Mouse (Mus musculus) lung, postnatal 36 days (tissue): ENCODE data around the gene Six4.
"Not testable (repeated sequence)": the region's sequence is repeated elsewhere in the genome, so short reads cannot be mapped to it uniquely, and the experiment has no call there.

Source experiments
- DNase-seq: peaks from one replicate; pipeline ENCODE4 v3.0.0; 2022; ENCODE audit warnings: mixed read lengths

Six4 gene

GRCm38 (mm10) chr12:73113196-73113595 is at the start of gene Six4:
TSS of gene Six4 (minus strand) at chr12:73113456.
- peak; percentile 79 for DNase-seq

DNA sequence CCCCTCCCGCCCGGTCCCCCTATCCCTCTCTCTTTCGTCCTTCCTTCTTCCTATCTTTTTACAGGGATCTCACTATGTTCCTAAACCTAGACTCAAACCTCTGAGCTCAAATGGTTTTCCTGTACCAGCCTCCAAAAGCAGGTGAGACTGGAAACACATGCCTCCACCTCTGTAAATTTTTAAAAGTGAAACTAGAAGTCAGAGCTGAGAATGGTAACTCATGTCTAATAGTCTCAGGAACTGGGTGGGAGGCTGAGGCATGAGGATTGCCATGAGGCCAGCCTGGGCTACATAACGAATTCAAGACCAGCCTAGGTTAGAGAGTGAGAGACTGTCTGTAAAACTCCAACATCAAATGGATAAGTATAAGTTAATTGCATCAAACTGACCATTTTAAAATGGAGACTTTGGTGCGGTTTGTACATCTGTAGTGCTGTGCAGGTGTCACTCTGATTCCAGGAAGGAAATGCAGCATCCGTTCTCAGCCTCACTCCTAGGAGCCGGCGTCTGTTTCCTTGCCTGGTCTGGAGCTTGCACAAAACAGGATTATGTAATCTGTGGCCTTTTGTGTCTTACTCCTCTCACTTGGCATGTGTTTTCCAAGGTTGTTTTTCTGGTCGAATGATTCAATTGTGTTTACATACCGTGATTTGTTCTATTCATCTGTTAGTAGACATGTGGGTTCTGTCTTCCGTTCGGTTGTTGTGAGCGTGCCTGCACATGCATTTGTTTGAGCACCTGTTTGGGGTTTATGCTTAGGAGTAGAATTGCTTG is 49.3 kb upstream of the Six4 start:
- DNase-seq, result peak; percentile 41

DNA sequence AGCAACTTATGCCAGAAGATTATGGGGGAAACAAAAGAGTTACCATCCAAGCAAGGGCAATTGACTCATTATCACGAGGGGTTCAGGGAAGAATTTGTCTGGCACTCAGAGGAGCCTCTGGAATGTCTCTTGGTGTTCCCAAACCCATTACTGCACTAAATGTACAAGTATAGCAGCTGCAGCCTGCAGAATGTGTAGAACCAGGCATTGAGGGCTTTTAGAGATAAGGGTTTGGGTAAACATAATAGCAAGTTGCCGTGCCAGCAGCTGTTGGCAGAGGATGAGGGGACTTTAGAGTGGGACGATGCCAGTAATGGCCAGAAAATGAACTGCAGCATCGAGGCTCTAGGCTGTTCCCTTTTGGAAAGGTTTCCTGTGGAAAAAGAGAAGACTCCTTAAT is 47.1 kb upstream of the Six4 start:
- peak; percentile 76 for DNase-seq

DNA sequence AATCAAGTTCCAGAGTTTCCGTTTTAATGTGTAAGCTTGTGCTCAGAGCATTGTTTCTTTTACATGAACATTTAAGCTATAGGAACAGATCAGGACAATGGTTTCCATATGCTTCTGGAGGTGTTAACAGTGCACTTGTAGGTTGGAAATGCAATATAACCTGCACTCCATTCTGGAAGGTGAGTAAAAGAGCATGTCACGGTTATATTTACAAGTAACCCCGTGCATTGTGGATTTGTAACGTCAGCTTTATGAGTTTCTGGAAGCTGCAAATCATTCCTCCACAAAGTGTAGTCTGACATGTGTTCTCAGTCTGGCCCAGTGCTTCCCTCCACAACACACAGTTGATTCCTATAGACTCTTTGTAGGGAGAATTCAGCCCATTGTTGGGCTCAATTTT is 40.9 kb upstream of the Six4 start:
- no peak for DNase-seq

- DNase-seq, result not testable (repeated sequence)
These were observed 37.8 kb upstream of the Six4 start for GRCm38 (mm10) chr12:73151038-73151437.

- peak; percentile 37 for DNase-seq
These were observed 34.0 kb upstream of the Six4 start for GRCm38 (mm10) chr12:73147236-73147635.

GRCm38 (mm10) chr12:73140732-73141131 is 27.5 kb upstream of the Six4 start:
- no peak for DNase-seq

GRCm38 (mm10) chr12:73125250-73125649 is 12.0 kb upstream of the Six4 start:
- DNase-seq, result no peak

GRCm38 (mm10) chr12:73123093-73124041 is 10.1 kb upstream of the Six4 start, which contains the start of gene Mnat1:
TSS of gene Mnat1 (plus strand) at chr12:73123717.
- DNase-seq, result peak; percentile 81

DNA sequence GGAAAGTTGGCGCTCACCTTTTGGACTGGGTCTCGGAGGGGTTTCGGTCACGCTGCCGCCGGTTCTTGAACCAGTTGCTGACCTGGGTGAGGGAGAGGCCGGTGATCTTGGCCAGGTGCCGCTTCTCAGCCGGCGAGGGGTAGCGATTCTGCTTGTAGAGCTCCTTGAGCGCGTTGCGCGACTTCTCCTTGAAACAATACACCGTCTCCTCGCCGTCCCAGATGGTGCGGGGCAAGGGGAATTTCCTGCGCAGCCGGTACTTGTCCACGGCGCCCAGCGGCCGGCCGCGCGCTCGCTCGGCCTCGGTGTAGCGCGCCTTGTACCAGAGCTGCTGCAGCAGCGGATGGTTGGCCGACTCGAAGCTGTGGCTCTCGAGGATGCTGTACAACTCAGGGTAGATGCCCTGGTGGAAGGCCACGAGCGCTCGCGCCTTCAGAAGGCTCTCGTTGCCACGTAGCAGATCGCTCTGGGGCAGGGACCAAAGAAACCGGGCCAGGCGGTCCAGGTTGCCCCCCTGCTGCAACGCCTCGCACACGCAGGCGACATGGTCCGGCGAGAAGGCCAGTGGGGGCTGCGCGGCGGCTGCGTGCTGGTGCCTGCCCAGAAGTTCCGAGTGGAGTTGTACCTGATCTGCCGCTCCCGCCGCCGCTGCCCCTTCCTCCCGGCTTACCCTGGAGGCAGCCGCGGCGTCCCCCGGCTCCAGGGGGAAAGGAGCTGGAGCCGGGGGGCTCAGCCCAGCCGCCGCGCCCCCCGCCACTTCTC is 749 bp downstream of the Six4 start:
- DNase-seq, result peak; percentile 37

DNA sequence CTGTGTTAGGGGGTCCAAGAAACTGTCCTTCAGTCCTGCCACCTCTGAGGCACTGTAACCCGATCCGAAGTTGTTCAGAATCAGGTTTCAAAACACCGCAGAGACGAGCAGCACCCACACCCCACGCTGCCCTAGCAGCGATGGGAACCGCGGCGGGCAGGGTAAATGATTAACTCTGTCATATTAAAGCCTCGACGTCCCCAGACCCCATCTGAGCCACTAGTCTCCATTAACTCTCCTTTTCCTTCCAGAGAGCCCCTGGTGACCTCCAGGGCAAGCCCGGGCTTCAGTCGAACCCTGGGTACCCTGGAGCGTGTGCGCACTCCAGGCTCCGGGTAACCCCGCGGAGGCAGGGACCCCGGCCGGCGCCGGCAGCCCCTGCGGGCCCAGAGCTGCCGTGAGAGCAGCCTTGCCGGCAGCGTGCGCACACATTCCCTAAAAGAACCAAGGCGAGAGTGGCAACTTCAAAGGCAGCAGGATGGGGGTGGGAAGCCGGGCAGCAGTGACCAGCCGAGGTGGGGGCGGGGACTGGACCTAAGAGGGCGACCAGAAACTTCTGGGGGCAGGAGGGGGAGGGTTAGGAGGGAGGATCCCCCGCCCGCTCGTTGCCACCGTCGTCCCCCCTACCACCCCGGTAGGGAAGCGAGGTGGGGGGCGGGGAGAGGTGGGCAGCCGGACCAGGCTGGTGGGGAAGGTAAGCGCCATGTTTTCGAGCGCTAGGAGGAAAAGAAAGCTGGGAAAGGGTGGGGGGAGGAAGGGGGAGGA is 1.5 kb downstream of the Six4 start:
- DNase-seq, result peak; percentile 29

DNA sequence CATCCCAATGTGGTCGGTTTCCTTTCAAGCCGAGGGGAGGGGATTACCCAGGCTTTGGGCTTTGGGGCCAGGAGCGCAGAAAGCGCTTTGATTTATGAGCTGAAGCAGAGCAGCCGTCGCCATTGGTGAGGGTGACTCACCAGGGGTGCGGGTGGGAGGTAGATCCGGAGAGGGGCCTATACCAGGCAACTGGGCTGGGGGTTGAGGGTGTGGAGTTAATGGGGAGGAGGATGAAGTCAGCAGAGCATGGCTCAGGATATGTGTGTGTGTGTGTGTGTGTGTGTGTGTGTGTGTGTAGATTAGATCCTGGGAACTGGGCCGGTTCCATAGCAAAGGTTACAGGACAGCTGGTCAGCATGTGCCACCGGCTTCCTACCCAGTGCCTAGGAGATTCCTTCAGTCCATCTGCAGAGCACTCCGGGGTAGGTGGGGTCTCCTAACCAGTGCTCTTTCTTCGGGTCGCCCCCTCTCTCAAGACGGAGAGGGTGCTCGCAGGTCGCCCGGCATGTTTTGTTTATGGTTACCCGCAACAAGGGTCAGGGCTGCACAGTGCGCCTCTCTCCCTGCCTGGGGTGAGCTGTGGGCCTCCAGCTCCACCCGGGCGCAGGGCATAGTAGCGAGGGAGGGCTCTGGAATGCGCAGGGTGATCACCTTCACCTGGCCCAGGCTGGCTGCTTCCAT is 2.7 kb downstream of the Six4 start:
- DNase-seq, result peak; percentile 9

DNA sequence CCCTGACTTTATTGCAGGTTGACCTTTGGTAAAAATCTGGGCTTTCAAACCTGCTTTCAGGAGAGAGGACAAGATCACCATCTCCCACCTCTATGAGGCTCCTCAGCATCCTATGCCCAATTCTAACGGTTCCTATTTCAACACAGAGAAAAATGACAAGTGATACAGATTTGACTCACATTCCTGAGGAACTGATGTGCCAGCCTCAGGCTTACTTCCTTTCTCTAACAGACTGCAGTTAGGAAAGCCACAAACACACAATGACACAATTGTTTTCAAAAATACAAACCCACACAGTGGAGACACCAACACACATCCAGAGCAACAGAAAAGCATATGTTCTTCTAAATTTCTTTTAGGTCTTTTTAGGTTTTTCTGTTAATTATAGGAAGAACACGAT is 5.4 kb downstream of the Six4 start:
- no peak for DNase-seq

- no peak for DNase-seq
These were observed 9.5 kb downstream of the Six4 start for GRCm38 (mm10) chr12:73103713-73104112.

DNA sequence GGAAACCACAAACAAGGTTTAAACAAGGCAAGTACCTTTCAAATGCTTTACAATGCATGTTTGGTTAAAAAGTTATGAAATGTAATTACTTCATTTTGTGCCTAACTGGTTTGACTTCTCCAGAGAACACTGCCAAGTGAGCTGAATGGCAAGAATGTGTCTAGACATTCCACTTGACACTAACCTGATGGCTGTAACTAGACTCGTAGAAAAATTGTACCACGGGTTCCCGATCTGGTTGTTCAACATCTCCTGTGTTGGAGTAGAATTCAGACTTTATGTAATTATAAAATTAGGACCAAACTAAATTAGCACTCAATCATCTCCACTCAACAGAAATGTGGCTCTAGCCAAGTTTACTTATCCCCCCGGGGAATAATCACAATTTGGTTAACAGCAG is 14.7 kb downstream of the Six4 start:
- peak; percentile 61 for DNase-seq

- not testable (repeated sequence) for DNase-seq
These were observed 17.1 kb downstream of the Six4 start for GRCm38 (mm10) chr12:73096177-73096576.

DNA sequence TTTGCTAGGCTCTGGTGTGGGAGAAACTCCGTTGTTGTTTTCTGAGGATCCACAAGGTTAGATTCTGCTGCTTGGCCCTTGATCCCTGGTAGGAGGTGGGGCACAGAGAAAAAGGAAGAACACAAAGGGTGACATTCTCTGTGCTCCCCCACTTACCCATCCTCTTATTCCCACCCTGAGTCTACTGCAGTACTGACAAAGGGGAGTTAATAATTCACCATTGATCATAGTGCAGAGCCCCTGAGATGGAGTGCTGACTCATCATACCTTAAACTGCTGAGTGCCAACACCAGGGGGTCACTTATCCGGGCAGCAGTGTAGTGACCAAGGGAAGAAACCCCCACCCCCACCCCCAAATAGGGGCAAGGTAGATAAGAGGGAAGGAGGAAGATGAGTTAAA is 18.7 kb downstream of the Six4 start:
- DNase-seq, result no peak

- DNase-seq, result no peak
These were observed 19.1 kb downstream of the Six4 start for GRCm38 (mm10) chr12:73094189-73094588.

GRCm38 (mm10) chr12:73090672-73091335 is 22.5 kb downstream of the Six4 start:
- peak; percentile 20 for DNase-seq

DNA sequence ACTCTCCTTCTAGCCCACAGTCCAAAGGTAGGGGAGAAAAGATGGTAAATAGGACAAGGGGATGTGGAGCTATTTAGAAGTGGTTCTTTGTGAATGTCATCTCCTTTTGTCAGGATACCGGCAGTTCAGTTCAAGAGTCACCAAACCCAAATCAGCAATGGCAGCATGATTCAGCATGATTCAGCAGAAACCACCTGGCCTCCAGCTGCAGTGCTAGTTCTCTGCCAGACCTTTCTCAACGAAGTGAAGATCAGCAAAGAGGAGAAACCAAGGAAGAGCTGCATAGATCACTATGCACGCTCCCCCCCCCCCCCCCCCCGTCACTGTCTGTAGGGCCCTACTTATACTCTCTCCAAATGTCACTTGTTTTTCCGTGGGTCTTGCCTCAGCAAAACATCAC is 24.3 kb downstream of the Six4 start:
- peak; percentile 8 for DNase-seq

- DNase-seq, result peak; percentile 16
These were observed 24.8 kb downstream of the Six4 start for GRCm38 (mm10) chr12:73088500-73088899.
